Mouse (Mus musculus) layer of hippocampus, adult 2 months (tissue): Measurements from ENCODE around the gene Krtap8-1. TPM values are rescaled to one million over a fixed set of nuclear protein-coding genes. Genes with fewer than 3 reads are reported as not detected.

ENCODE experiments used
- DNase-seq, 2 experiments: peaks; one replicate each; pipeline ENCODE4 v3.0.0; 2022; ENCODE audit warnings: low spot score in 2 of 2
- H3K27ac ChIP-seq: fragments of 200-600 bp; 2 replicates; pipeline ENCODE4 v1.8.1; 2022
- H3K4me3 ChIP-seq: fragments of 200-600 bp; 2 replicates; pipeline ENCODE4 v1.8.1; 2022; ENCODE audit warnings: mild to moderate bottlenecking
- CTCF ChIP-seq: fragments of 200-600 bp; conservative IDR thresholded peaks from 2 replicates; pipeline ENCODE4 v1.8.1; 2022; ENCODE audit warnings: antibody characterized with exemption, mild to moderate bottlenecking, moderate library complexity
- total RNA-seq, 2 experiments: library from RNA; stranded (reverse); gene quantifications; 2 replicates each; pipeline ENCODE4 v1.2.3; 2021

The Krtap8-1 gene
- total RNA-seq, 2 experiments from 2014 or later, result not detected

DNA sequence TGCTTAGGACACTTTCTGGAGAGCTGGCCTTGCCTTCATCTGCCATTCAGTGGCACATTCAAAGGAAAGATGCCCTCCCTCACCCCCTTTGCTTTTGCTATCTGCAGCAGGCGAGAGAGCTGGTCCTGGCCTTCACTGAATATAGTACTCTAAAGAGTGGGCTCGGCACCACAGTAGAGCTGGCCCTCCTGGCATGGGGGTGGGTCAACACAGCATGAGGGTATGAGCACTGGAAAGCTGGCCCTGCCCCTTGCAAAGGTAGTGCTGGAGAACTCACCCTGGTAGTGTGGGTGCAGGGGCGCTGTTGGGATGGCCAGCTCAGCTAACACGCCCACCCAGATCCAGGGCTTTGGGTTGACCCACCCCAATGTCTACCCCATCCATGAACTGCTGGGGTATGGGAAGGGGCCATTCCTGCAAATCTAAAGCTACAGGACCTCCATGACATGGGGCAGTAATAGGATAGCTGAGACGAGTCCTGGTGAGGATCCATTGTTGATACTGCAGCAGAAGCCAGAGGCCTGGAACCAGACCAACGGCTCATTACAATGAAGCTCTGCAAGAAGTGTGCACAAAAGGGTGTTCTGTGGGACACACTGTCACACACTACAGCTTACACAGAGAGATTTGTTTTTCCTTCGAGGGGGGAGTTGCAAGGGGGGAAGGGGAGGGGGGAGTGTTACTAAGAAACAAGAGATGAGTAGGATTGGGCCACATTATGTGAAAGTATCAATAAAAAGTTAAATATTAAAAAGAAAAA, 7.8 kb upstream of the Krtap8-1 start:
- Histone ChIP-seq H3K27ac (no peak overlapping the region), H3K4me3 (no peak overlapping the region)
- no peak for TF ChIP-seq CTCF
- no peak for DNase-seq

DNA sequence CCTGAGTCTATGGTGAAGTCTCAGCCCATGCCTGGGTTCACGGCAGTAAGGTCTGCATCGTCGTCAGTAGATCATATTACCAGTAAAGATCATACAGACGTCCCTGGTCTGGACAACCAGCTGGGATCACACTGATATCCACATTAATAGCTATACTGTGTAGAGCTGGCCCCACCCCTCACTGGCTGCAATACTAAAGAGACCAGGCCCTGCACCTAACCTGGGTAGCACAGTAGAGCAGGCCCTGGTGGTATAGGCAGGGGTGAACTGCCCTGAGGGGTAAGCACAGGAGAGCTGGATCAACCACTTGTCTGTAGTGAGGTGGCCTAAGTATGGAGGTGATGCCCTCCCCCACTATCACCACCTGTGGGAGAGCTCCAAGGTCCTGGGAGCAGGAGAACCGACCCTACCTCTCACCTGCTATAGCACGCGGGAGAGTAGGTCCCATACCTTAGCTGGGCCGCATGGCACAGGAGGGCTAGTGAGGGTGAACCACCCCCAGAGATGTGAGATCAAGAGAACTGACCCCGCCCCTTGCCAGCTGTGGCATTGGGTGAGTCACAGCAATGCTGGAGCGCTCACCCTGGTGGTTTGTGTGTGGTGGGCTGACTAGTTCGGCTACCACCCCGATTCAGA, 10.0 kb downstream of the Krtap8-1 start:
- Histone ChIP-seq H3K4me3 (no peak overlapping the region), H3K27ac (no peak overlapping the region)
- no peak for DNase-seq
- no peak for TF ChIP-seq CTCF

DNA sequence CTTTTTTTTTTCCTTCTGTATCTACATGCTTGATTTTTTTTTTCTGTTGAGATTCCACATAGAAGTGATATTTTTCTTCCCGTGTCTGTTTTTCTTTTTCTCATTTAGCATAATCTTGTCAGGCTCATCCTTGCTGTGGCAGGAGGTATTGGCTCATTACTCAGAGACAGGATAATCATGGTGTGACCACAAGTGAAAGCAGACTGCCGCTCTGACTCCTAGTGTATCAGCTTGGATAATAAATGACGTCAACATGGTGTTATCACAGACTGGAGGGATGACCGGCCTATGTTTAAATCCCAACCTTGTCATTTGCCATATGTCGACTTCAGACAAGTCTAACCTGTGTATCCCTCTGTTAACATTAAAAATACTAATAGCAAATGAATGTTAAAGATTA, 26.6 kb downstream of the Krtap8-1 start:
- Histone ChIP-seq H3K4me3 (no peak overlapping the region), H3K27ac (no peak overlapping the region)
- TF ChIP-seq CTCF, result no peak
- no peak for DNase-seq

Other genes starting within 250 kb of the Krtap8-1 start
- not detected for gene Krtap21-1, start 84.1 kb downstream of the Krtap8-1 start, total RNA-seq
- not detected for gene Krtap6-2, start 67.8 kb downstream of the Krtap8-1 start, total RNA-seq
- gene Krtap7-1, start 20.4 kb upstream of the Krtap8-1 start, total RNA-seq, result not detected
- not detected for gene Krtap11-1, start 83.2 kb upstream of the Krtap8-1 start, total RNA-seq